Mouse (Mus musculus): ENCODE results near the gene Plcg1.
A peak's percentile ranks its signal among the peaks of the same experiment; 100 is the strongest.

Gene Plcg1

GRCm38 (mm10) chr2:160770409-160770808 lies 39.3 kb downstream of the Plcg1 start:
- no peak for DNase-seq (ENCODE audit: low spot score)

GRCm38 (mm10) chr2:160770871-160771270 lies 39.8 kb downstream of the Plcg1 start:
- no peak for DNase-seq (ENCODE audit: low spot score)

GRCm38 (mm10) chr2:160771325-160772276 lies 40.5 kb downstream of the Plcg1 start:
- no peak for DNase-seq (ENCODE audit: low spot score)

- no peak for DNase-seq (ENCODE audit: low spot score)
Observed at GRCm38 (mm10) chr2:160778034-160778433, 46.9 kb downstream of the Plcg1 start.

- DNase-seq (ENCODE audit: low spot score): no peak
Observed at GRCm38 (mm10) chr2:160780154-160780833, 49.2 kb downstream of the Plcg1 start.

GRCm38 (mm10) chr2:160780834-160781219 lies 49.7 kb downstream of the Plcg1 start:
- DNase-seq (ENCODE audit: low spot score): no peak

GRCm38 (mm10) chr2:160786333-160786732 lies 55.2 kb downstream of the Plcg1 start:
- DNase-seq (ENCODE audit: low spot score): no peak

- DNase-seq (ENCODE audit: low spot score): no peak
Observed at GRCm38 (mm10) chr2:160789046-160789445, 57.9 kb downstream of the Plcg1 start.

GRCm38 (mm10) chr2:160789741-160790140 lies 58.6 kb downstream of the Plcg1 start:
- no peak for DNase-seq (ENCODE audit: low spot score)

GRCm38 (mm10) chr2:160793117-160793516 lies 62.0 kb downstream of the Plcg1 start:
- DNase-seq (ENCODE audit: low spot score): peak; percentile 34

- DNase-seq (ENCODE audit: low spot score): peak; percentile 79
Observed at GRCm38 (mm10) chr2:160796973-160797372, 65.9 kb downstream of the Plcg1 start.

GRCm38 (mm10) chr2:160798206-160798605 lies 67.1 kb downstream of the Plcg1 start:
- no peak for DNase-seq (ENCODE audit: low spot score)

- DNase-seq (ENCODE audit: low spot score): no peak
Observed at GRCm38 (mm10) chr2:160800967-160801366, 69.9 kb downstream of the Plcg1 start.

- no peak for DNase-seq (ENCODE audit: low spot score)
Observed at GRCm38 (mm10) chr2:160802326-160802725, 71.2 kb downstream of the Plcg1 start.

GRCm38 (mm10) chr2:160804794-160805527 lies 73.9 kb downstream of the Plcg1 start:
- peak; percentile 73 for DNase-seq (ENCODE audit: low spot score)

GRCm38 (mm10) chr2:160806091-160806521 lies 75.0 kb downstream of the Plcg1 start:
- DNase-seq (ENCODE audit: low spot score): peak; percentile 59

GRCm38 (mm10) chr2:160810376-160810775 lies 79.3 kb downstream of the Plcg1 start:
- no peak for DNase-seq (ENCODE audit: low spot score)

GRCm38 (mm10) chr2:160810802-160811201 lies 79.7 kb downstream of the Plcg1 start:
- DNase-seq (ENCODE audit: low spot score): no peak

Measured in lung, postnatal 25 days (tissue).